Mouse (Mus musculus): Measurements from ENCODE around the gene Ros1. TPM values are rescaled to one million over a fixed set of nuclear protein-coding genes. Genes with fewer than 3 reads are reported as not detected.

Gene Ros1
- polyA plus RNA-seq, 1 experiment from 2014 or later: not detected

GRCm38 (mm10) chr10:52028561-52029370 is 166.3 kb downstream of the Ros1 start:
- ATAC-seq (ENCODE audit: low FRiP score, low read depth): no peak
- H3K36me3 ChIP-seq: no peaks in the 10 kb centered on the region
- WGBS: under 1% methylated on average over 11 of the region's 11 CpGs
- H3K9ac ChIP-seq (replicated peaks): no peak overlapping the region
- peaks cover 81% of the 10 kb centered on the region for H3K27me3 ChIP-seq
- H3K4me1 ChIP-seq: peaks cover 15% of the 10 kb centered on the region
- H3K4me2 ChIP-seq (replicated peaks): no peak overlapping the region
- no peak overlapping the region for H3K27ac ChIP-seq (replicated peaks)
- H3K9me3 ChIP-seq: no peaks in the 10 kb centered on the region
- H3K4me3 ChIP-seq: no peak overlapping the region

- H3K4me2 ChIP-seq (replicated peaks): peak overlapping the region; percentile 82
- H3K27me3 ChIP-seq: peaks cover 94% of the 10 kb centered on the region
- no peak overlapping the region for H3K27ac ChIP-seq (replicated peaks)
- H3K4me1 ChIP-seq: peaks cover 22% of the 10 kb centered on the region
- under 1% methylated on average over 68 of the region's 68 CpGs for WGBS
- peak overlapping the region; percentile 50 for H3K4me3 ChIP-seq
- peak overlapping the region; percentile 24; the same call in 1 of the 2 replicates for H3K9ac ChIP-seq (replicated peaks)
- peak; percentile 61 for ATAC-seq (ENCODE audit: low FRiP score, low read depth)
- no peaks in the 10 kb centered on the region for H3K9me3 ChIP-seq
- no peaks in the 10 kb centered on the region for H3K36me3 ChIP-seq
Measured at GRCm38 (mm10) chr10:52027161-52028035, 167.6 kb downstream of the Ros1 start.

GRCm38 (mm10) chr10:52025821-52026220 is 169.2 kb downstream of the Ros1 start:
- no peak overlapping the region for H3K9ac ChIP-seq (replicated peaks)
- ATAC-seq (ENCODE audit: low FRiP score, low read depth): no peak

GRCm38 (mm10) chr10:52025291-52025690 is 169.8 kb downstream of the Ros1 start:
- no peak overlapping the region for H3K27ac ChIP-seq (replicated peaks)
- 0% methylated on average over 1 of the region's 1 CpGs for WGBS
- no peak overlapping the region for H3K9ac ChIP-seq (replicated peaks)
- H3K4me1 ChIP-seq: peaks cover 22% of the 10 kb centered on the region
- no peaks in the 10 kb centered on the region for H3K9me3 ChIP-seq
- H3K4me2 ChIP-seq (replicated peaks): no peak overlapping the region
- peaks cover 98% of the 10 kb centered on the region for H3K27me3 ChIP-seq
- no peak for ATAC-seq (ENCODE audit: low FRiP score, low read depth)
- H3K36me3 ChIP-seq: no peaks in the 10 kb centered on the region
- H3K4me3 ChIP-seq: no peak overlapping the region

More at GRCm38 (mm10) chr10:52025821-52026220, 169.2 kb downstream of the Ros1 start:
- H3K4me3 ChIP-seq: no peak overlapping the region
- H3K27ac ChIP-seq (replicated peaks): no peak overlapping the region
- no peaks in the 10 kb centered on the region for H3K9me3 ChIP-seq
- WGBS: 4% methylated on average over 7 of the region's 7 CpGs
- no peak overlapping the region for H3K4me2 ChIP-seq (replicated peaks)
- H3K36me3 ChIP-seq: no peaks in the 10 kb centered on the region
- H3K27me3 ChIP-seq: peaks cover 95% of the 10 kb centered on the region
- peaks cover 22% of the 10 kb centered on the region for H3K4me1 ChIP-seq

- no peak for ATAC-seq (ENCODE audit: low FRiP score, low read depth)
- WGBS: 12% methylated on average over 2 of the region's 2 CpGs
Measured at GRCm38 (mm10) chr10:52024053-52024410, 171.0 kb downstream of the Ros1 start.

GRCm38 (mm10) chr10:52023213-52024052 is 171.6 kb downstream of the Ros1 start:
- Histone ChIP-seq H3K4me2 (replicated peaks) (peak overlapping the region; percentile 94), H3K4me3 (peak overlapping the region; percentile 50), H3K9me3 (no peaks in the 10 kb centered on the region), H3K36me3 (no peaks in the 10 kb centered on the region), H3K9ac (replicated peaks) (no peak overlapping the region), H3K4me1 (peaks cover 17% of the 10 kb centered on the region), H3K27me3 (peaks cover 96% of the 10 kb centered on the region), H3K27ac (replicated peaks) (no peak overlapping the region)
- 3% methylated on average over 17 of the region's 17 CpGs for WGBS
- ATAC-seq (ENCODE audit: low FRiP score, low read depth): no peak

More at GRCm38 (mm10) chr10:52024053-52024410, 171.0 kb downstream of the Ros1 start:
- Histone ChIP-seq H3K27ac (replicated peaks) (no peak overlapping the region), H3K36me3 (no peaks in the 10 kb centered on the region), H3K9me3 (no peaks in the 10 kb centered on the region), H3K4me1 (peaks cover 17% of the 10 kb centered on the region), H3K27me3 (peaks cover 96% of the 10 kb centered on the region), H3K9ac (replicated peaks) (no peak overlapping the region), H3K4me3 (no peak overlapping the region), H3K4me2 (replicated peaks) (no peak overlapping the region)

- H3K4me2 ChIP-seq (replicated peaks): peak within 1 kb of the TSS; percentile 94
- H3K4me3 ChIP-seq: peak within 1 kb of the TSS; percentile 50
- H3K9me3 ChIP-seq: no peaks in the 10 kb centered on the region
- H3K4me1 ChIP-seq: peaks cover 13% of the 10 kb centered on the region
- no peak within 1 kb of the TSS for H3K27ac ChIP-seq (replicated peaks)
- H3K27me3 ChIP-seq: peaks cover 89% of the 10 kb centered on the region
- peak within 1 kb of the TSS; percentile 46 for H3K9ac ChIP-seq (replicated peaks)
- WGBS: under 1% methylated on average over 54 of the region's 60 CpGs
- no peaks in the 10 kb centered on the region for H3K36me3 ChIP-seq
- ATAC-seq (ENCODE audit: low FRiP score, low read depth): peak; percentile 89
Measured at GRCm38 (mm10) chr10:52022413-52023212, 172.4 kb downstream of the Ros1 start, which contains the start of gene Vgll2. Gene Vgll2, plus strand, starts transcription at chr10:52022502.

- WGBS: 0% methylated on average over 14 of the region's 15 CpGs
- peaks cover 7% of the 10 kb centered on the region for H3K4me1 ChIP-seq
Measured at GRCm38 (mm10) chr10:52021736-52022394, 173.2 kb downstream of the Ros1 start.

GRCm38 (mm10) chr10:52021231-52021630 is 173.8 kb downstream of the Ros1 start:
- Histone ChIP-seq H3K27me3 (peaks cover 77% of the 10 kb centered on the region), H3K4me3 (peak overlapping the region; percentile 50; the same call in 1 of the 2 replicates), H3K9ac (replicated peaks) (no peak overlapping the region), H3K36me3 (no peaks in the 10 kb centered on the region), H3K4me2 (replicated peaks) (peak overlapping the region; percentile 94; the same call in 1 of the 2 replicates), H3K4me1 (peaks cover 7% of the 10 kb centered on the region), H3K27ac (replicated peaks) (no peak overlapping the region), H3K9me3 (no peaks in the 10 kb centered on the region)
- under 1% methylated on average over 9 of the region's 9 CpGs for WGBS
- no peak for ATAC-seq (ENCODE audit: low FRiP score, low read depth)

More at GRCm38 (mm10) chr10:52021736-52022394, 173.2 kb downstream of the Ros1 start:
- Histone ChIP-seq H3K27ac (replicated peaks) (no peak overlapping the region), H3K9ac (replicated peaks) (peak overlapping the region; percentile 46), H3K9me3 (no peaks in the 10 kb centered on the region), H3K4me3 (peak overlapping the region; percentile 50), H3K36me3 (no peaks in the 10 kb centered on the region), H3K27me3 (peaks cover 82% of the 10 kb centered on the region), H3K4me2 (replicated peaks) (peak overlapping the region; percentile 94)
- peak; percentile 55 for ATAC-seq (ENCODE audit: low FRiP score, low read depth)

GRCm38 (mm10) chr10:52018471-52018870 is 176.6 kb downstream of the Ros1 start:
- H3K4me2 ChIP-seq (replicated peaks): no peak overlapping the region
- peaks cover 7% of the 10 kb centered on the region for H3K4me1 ChIP-seq
- no peak overlapping the region for H3K4me3 ChIP-seq
- H3K27ac ChIP-seq (replicated peaks): no peak overlapping the region
- H3K27me3 ChIP-seq: peaks cover 50% of the 10 kb centered on the region
- ATAC-seq (ENCODE audit: low FRiP score, low read depth): no peak
- H3K36me3 ChIP-seq: no peaks in the 10 kb centered on the region
- no peaks in the 10 kb centered on the region for H3K9me3 ChIP-seq
- no peak overlapping the region for H3K9ac ChIP-seq (replicated peaks)
- 57% methylated on average over 1 of the region's 1 CpGs for WGBS
